Mouse (Mus musculus) forebrain, embryonic 10.5 days (tissue): ENCODE data around the gene Rptor. TPM values are rescaled to one million over a fixed set of nuclear protein-coding genes. Genes with fewer than 3 reads are reported as not detected.
A peak's percentile ranks its signal among the peaks of the same experiment; 100 is the strongest.

ENCODE experiments used
- DNase-seq: peaks from one replicate; pipeline ENCODE4 v3.0.0-alpha.2; 2017; ENCODE audit warnings: low spot score; ENCODE audit errors: extremely low spot score
- H3K27ac ChIP-seq: fragments of 300-500 bp; sonication (generic); 2 replicates; pipeline ENCODE4 v1.5.1; 2016; ENCODE audit warnings: mild to moderate bottlenecking
- H3K27me3 ChIP-seq: fragments of 300-500 bp; sonication (generic); 2 replicates; pipeline ENCODE4 v1.6.1; 2016; ENCODE audit warnings: mild to moderate bottlenecking; ENCODE audit not compliant: poor library complexity, severe bottlenecking
- H3K36me3 ChIP-seq: fragments of 300-500 bp; sonication (generic); replicated peaks from 2 replicates; pipeline ENCODE4 v1.6.1; 2016; ENCODE audit warnings: mild to moderate bottlenecking, moderate library complexity
- H3K4me1 ChIP-seq: fragments of 300-500 bp; sonication (generic); 2 replicates; pipeline ENCODE4 v1.6.1; 2016
- H3K4me3 ChIP-seq: fragments of 300-500 bp; sonication (generic); 2 replicates; pipeline ENCODE4 v1.5.1; 2016; ENCODE audit warnings: mild to moderate bottlenecking, moderate library complexity
- H3K9me3 ChIP-seq: fragments of 300-500 bp; sonication (generic); 2 replicates; pipeline ENCODE4 v1.6.1; 2016; ENCODE audit warnings: mild to moderate bottlenecking, moderate library complexity
- WGBS: fragments of 180-500 bp; shearing (Covaris S2); methylation state at CpG from one replicate; pipeline ENCODE4 v1.1.7; 2016; 5-methylcytosine and 5-hydroxymethylcytosine counted together
- polyA plus RNA-seq: library from polyadenylated mRNA; unstranded; fragments of >200 nt; fragmentation: Nextera tagmentation; extraction: Ambion mirVana; gene quantifications from 2 replicates; pipeline ENCODE4 v1.2.1, GENCODE M21; 2016

Gene Rptor
- polyA plus RNA-seq, 1 experiment from 2014 or later: 12.8 TPM

DNA sequence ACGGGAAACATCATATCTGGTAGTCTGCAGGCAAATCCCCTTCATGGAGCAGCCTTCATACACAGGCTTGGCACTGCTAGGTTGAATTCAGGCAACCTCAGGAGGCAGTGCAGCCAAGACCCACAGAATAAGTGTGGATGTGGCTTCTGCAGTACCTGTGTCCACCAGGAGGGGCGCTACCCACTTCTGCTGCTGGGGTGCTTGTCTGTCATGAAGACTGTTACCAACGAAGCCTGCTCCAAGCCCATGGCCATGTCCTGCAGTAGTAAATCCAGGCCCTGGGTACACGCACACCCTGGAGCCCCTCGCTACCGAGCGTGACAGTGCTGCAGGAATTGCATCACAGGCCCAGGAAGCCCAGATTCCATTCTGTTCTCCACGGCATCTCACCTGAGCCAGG is 317.2 kb downstream of the Rptor start:
- Histone ChIP-seq H3K27ac (no peak overlapping the region), H3K4me3 (no peak overlapping the region), H3K36me3 (peaks cover 52% of the 10 kb centered on the region), H3K27me3 (no peaks in the 10 kb centered on the region), H3K9me3 (no peaks in the 10 kb centered on the region), H3K4me1 (peaks cover 19% of the 10 kb centered on the region)
- 70% methylated on average over 8 of the region's 8 CpGs for WGBS
- peak; percentile 65 for DNase-seq

DNA sequence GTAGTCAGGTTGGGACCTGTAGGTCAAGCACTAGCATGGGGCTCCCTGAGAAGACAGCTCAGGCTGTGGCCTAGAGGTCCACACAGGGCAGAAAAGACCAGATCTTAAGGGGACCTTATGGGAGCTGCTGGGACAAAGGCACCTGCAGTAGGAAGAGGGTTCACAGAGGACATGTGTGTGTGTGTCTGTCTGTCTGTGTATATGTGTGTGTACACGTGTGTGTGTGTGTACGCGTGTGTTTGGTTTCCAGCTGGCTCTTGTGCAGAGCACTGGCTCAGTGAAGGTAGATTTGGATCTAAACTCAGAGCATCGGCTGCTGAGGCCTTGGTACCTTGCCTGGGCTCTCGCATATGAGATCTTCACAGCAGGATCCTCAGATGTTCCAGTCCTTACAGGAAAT is 318.0 kb downstream of the Rptor start:
- Histone ChIP-seq H3K9me3 (no peaks in the 10 kb centered on the region), H3K4me1 (peaks cover 11% of the 10 kb centered on the region), H3K27me3 (no peaks in the 10 kb centered on the region), H3K36me3 (peaks cover 48% of the 10 kb centered on the region), H3K4me3 (no peak overlapping the region), H3K27ac (no peak overlapping the region)
- 93% methylated on average over 5 of the region's 5 CpGs for WGBS
- no peak for DNase-seq

DNA sequence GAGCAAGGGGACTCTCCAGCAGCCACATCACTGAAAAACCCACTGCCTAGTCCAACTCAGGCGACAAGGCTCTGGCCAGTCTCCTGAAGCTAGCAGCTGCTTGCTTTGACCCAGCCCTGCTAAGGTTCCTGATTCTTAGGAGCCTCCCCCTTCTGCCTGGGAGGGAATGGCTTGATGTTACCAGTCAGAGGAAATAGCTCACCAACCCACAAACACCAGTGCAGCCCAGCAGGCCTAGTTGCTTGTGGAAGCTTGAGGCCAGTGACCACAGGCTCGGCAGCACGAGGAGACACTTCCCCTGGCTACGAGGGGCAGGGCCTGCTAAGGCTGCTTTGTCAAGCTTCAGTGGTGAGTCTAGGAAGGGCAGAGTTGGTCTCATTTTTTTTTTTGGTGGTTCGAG is 322.5 kb downstream of the Rptor start:
- DNase-seq: no peak
- Histone ChIP-seq H3K4me3 (no peak overlapping the region), H3K27me3 (no peaks in the 10 kb centered on the region), H3K9me3 (no peaks in the 10 kb centered on the region), H3K27ac (no peak overlapping the region), H3K4me1 (peaks cover 6% of the 10 kb centered on the region), H3K36me3 (peaks cover 3% of the 10 kb centered on the region)
- 84% methylated on average over 5 of the region's 5 CpGs for WGBS

DNA sequence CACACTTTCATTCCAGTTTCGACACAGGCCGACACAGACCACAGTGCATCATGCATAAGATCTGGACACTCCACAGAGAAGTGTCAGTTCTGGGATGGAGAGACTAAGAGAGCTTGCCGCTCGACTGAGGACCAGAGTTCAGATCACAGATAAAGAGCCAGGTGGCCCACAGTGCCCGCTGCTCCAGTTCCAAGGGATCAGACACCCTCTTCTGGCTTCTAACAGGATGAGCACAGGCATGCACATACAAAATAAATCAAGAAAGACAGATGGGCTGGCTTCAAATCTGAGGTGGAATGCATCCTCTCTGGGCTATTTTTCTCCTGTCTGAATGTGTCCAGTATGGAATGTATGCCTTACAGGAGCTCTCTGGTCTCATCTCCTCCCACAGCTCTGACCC is 324.1 kb downstream of the Rptor start:
- H3K4me1 ChIP-seq: peaks cover 10% of the 10 kb centered on the region
- no peaks in the 10 kb centered on the region for H3K36me3 ChIP-seq
- no peak for DNase-seq
- H3K27ac ChIP-seq: no peak overlapping the region
- peaks cover 3% of the 10 kb centered on the region; the same call in 1 of the 2 replicates for H3K9me3 ChIP-seq
- H3K4me3 ChIP-seq: no peak overlapping the region
- no peaks in the 10 kb centered on the region for H3K27me3 ChIP-seq
- WGBS: 91% methylated on average over 5 of the region's 5 CpGs

DNA sequence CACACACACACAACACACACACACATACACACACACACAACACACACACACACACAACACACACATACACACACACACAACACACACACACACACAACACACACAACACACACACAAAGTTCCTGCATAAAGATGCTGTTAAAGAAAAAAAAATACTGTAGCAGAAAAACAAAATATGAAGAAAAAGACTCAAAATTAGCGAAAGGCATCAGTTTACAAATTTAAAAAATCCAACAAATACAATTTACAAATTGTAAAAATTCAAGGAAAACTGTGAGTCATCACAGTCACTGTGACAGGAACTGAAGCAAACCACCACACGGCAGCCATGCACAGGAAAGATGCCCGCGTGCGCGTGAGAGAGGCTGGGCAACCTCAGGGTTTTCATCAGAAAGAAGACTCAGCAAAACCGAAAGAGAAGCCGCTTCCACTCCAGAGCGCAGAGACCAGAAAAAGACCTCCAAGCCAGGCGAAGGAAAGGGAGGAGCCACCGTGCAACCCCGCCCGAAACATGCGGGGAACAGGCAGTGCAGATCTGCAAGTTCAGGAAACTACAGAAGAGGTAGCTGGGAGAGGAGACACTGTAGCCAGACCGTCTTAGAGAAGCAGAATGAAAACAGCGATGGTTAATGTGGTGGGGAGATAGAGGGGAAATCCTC is 325.4 kb downstream of the Rptor start:
- no peak overlapping the region for H3K27ac ChIP-seq
- no peak for DNase-seq
- peaks cover 17% of the 10 kb centered on the region for H3K4me1 ChIP-seq
- H3K4me3 ChIP-seq: no peak overlapping the region
- peaks cover 3% of the 10 kb centered on the region; the same call in 1 of the 2 replicates for H3K9me3 ChIP-seq
- H3K36me3 ChIP-seq: no peaks in the 10 kb centered on the region
- H3K27me3 ChIP-seq: no peaks in the 10 kb centered on the region
- 79% methylated on average over 16 of the region's 16 CpGs for WGBS

DNA sequence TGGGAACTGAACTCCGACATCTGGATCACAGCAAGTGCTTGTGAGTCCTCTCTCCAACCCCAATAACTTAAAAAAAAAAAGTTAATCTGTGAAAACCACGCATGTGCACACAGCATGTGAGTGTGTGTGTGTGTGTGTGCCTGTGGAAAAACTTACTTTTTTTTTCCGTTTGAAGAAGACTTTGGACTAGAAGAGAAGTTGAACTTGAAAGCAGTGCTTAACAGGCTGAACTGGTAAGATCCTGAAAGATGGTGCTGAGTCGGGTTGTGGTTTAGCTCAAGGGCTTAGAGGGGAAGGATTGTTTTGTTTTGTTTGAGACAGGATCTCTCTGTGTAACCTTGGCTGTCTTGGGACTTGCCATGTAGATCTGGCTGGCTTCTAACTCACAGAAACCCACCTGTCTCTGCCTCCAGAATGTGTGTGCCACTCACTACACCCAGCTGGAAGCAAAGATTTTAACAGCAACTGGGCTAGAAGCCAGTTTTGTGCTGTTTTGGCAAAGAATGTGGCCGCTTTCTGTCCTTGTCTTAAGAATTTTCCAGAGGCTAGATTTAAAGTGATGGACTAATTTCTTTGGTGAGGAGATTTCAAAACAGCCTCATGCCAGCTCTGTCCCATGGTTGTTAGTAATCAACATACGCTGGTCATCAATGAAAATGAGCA is 327.0 kb downstream of the Rptor start:
- no peaks in the 10 kb centered on the region for H3K27me3 ChIP-seq
- 83% methylated on average over 6 of the region's 6 CpGs for WGBS
- DNase-seq: no peak
- no peaks in the 10 kb centered on the region for H3K36me3 ChIP-seq
- H3K4me1 ChIP-seq: peaks cover 18% of the 10 kb centered on the region
- H3K27ac ChIP-seq: no peak overlapping the region
- H3K9me3 ChIP-seq: peaks cover 3% of the 10 kb centered on the region; the same call in 1 of the 2 replicates
- H3K4me3 ChIP-seq: no peak overlapping the region

DNA sequence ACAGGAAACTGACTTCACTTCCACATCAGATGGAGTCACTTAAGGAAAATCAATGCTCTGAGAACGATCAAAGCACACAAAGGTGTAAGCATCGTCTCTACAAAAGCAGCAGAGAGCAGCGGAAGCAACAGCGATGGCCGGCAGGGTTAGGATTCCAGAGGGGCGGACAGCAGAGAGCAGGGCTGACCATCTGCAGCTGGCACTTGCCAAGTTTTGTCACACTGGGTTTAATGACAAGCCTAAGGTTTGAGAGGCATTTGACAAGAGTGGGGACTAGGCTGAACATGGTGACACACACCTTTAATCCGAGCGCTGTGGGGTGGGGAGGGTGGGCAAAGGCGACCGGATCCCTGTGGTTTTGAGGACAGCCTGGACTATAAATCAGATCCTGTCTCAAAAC is 329.1 kb downstream of the Rptor start:
- 0 out of 2 replicates have a peak overlapping the region, but pooled peaks have one; percentile 31 for H3K27ac ChIP-seq
- peaks cover 33% of the 10 kb centered on the region for H3K4me1 ChIP-seq
- no peaks in the 10 kb centered on the region for H3K36me3 ChIP-seq
- no peaks in the 10 kb centered on the region for H3K27me3 ChIP-seq
- no peak overlapping the region for H3K4me3 ChIP-seq
- peaks cover 3% of the 10 kb centered on the region; the same call in 1 of the 2 replicates for H3K9me3 ChIP-seq
- 81% methylated on average over 10 of the region's 10 CpGs for WGBS
- no peak for DNase-seq

DNA sequence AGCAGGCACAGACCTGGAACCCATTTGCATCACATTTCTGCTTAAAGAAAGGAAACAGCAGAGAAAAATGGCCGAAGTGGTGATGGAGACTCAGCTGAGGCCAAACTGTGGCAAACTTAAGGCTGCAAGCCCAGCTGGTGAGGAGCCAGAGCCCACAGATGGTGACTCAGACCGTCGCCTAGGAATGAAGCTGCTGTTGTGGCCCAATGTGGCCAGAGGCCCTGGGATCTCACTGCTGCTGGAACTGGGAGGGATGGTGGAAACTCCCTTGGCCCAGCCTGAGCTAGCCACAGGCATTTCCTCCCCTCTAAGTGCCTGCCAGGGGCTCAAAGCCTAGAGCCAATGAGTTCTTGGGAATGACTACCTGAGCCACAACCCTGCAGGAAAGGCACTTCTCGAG is 330.4 kb downstream of the Rptor start:
- H3K4me3 ChIP-seq: no peak overlapping the region
- peaks cover 4% of the 10 kb centered on the region; the same call in 1 of the 2 replicates for H3K27me3 ChIP-seq
- WGBS: 80% methylated on average over 4 of the region's 4 CpGs
- peaks cover 3% of the 10 kb centered on the region; the same call in 1 of the 2 replicates for H3K9me3 ChIP-seq
- no peak overlapping the region for H3K27ac ChIP-seq
- no peak for DNase-seq
- peaks cover 47% of the 10 kb centered on the region for H3K4me1 ChIP-seq
- no peaks in the 10 kb centered on the region for H3K36me3 ChIP-seq

DNA sequence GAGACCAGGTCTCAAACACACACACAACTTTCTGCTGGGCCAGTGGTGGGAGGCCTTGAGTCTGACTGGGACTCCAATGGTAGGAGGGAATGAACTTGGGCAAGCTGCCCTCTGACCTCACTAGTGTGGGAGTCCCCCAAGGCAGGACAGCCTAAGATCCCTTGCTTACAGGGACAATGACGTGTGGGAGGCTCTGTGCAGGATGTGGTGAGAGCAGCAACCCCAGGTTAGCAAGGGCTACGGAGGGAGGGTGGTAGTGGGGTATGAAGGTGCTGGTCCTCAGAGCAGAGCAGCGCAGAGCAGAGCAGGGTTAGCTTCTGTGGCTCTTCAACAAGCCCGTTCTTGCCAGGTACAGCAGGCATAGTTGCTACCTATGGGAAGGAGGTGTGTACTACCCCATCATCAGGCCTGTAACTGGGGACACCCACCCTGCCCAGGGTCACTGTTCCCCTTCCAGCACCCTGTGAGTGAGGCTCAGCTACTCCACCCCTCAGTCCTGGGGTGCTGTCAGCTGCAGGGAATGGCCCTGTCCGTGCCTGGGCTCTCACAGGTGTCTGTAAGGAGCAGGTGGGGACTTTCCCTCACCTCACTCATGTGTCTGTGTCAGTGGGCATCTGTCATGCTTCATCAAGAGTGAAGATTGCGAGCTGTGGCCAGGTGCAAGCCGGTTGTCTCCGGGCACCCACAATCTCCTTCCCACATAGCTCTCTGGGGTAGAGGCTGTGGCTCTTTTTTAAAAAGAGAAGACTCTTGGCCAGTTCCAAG is 331.3 kb downstream of the Rptor start:
- no peaks in the 10 kb centered on the region for H3K36me3 ChIP-seq
- H3K27ac ChIP-seq: no peak overlapping the region
- H3K4me1 ChIP-seq: peaks cover 55% of the 10 kb centered on the region
- H3K9me3 ChIP-seq: peaks cover 3% of the 10 kb centered on the region; the same call in 1 of the 2 replicates
- WGBS: 85% methylated on average over 8 of the region's 8 CpGs
- H3K27me3 ChIP-seq: peaks cover 13% of the 10 kb centered on the region
- no peak overlapping the region for H3K4me3 ChIP-seq
- DNase-seq: no peak

DNA sequence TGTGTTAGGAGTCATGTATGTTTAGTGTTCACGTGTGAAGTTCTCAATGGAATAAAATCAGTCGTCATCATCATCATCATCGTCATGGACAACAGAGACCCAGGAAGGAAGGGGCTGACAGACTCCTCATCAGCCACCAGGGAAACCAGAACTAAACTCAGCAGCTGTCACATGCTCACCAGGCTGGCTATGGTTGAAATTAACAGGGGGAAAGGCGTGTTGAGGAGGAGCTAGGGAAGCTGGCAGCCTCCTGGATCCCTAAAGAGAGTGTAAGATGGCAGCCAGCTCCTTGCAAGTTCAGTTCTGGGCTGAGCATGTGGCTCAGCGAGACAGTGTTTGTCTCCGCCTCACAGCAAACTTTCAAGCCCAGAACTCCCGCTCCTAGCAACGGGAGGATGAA is 332.1 kb downstream of the Rptor start:
- Histone ChIP-seq H3K9me3 (peaks cover 3% of the 10 kb centered on the region; the same call in 1 of the 2 replicates), H3K4me3 (no peak overlapping the region), H3K27ac (no peak overlapping the region), H3K36me3 (no peaks in the 10 kb centered on the region), H3K27me3 (peaks cover 20% of the 10 kb centered on the region), H3K4me1 (peaks cover 63% of the 10 kb centered on the region)
- 76% methylated on average over 8 of the region's 8 CpGs for WGBS
- DNase-seq: no peak

DNA sequence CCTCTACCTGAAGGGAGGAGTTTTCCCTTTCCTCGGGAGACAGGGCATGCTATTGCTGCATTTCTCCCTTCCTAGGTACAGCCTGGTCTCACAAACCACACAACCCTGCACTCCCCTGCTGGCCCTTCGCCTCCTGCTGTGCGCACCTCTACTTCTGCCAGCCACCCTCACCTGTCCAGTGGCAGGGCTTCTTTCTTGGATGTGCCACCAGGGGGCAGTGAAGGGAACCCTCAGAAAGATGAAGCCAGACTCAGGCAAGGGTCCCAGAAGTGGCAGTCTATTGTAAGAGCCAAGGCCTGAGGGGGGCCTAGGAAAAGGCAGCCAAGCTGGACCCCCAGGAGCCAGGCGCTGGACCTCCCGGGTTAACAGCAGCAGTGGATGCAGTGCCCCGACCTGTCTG is 332.8 kb downstream of the Rptor start:
- 29% methylated on average over 6 of the region's 6 CpGs for WGBS

DNA sequence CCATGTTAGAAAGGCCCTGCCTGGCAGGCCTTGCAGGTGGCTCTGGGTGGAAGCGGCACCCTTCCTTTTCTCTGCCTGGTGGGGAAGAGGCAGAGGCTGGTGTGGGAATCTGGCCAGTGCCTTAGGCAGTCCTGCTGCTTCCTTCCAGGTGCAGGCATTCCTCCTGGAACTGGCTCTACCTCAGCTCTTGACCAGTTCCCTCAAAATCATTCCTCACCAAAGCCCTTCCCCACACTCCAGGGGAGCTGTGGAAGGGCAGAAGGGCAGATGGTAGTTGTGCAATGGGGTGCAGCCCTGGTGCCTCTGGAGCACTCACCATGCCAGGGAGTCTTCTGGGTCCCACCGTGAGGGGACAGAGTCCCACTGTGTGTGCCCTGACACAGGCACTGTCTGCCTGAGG is 333.8 kb downstream of the Rptor start:
- 86% methylated on average over 2 of the region's 2 CpGs for WGBS
- no peaks in the 10 kb centered on the region for H3K9me3 ChIP-seq
- no peak for DNase-seq
- no peak overlapping the region for H3K4me3 ChIP-seq
- H3K27ac ChIP-seq: peak overlapping the region; percentile 37; the same call in 1 of the 2 replicates
- H3K27me3 ChIP-seq: peaks cover 37% of the 10 kb centered on the region
- peaks cover 76% of the 10 kb centered on the region for H3K4me1 ChIP-seq
- H3K36me3 ChIP-seq: no peaks in the 10 kb centered on the region

More for the DNA sequence above, 332.8 kb downstream of the Rptor start:
- H3K27me3 ChIP-seq: peaks cover 27% of the 10 kb centered on the region
- no peak overlapping the region for H3K4me3 ChIP-seq
- peak; percentile 65 for DNase-seq
- no peaks in the 10 kb centered on the region for H3K36me3 ChIP-seq
- 0 out of 2 replicates have a peak overlapping the region, but pooled peaks have one; percentile 8 for H3K27ac ChIP-seq
- H3K9me3 ChIP-seq: peaks cover 3% of the 10 kb centered on the region; the same call in 1 of the 2 replicates
- H3K4me1 ChIP-seq: peaks cover 66% of the 10 kb centered on the region
